Mouse (Mus musculus) neural tube, embryonic 14.5 days (tissue): Measurements from ENCODE around the gene Ikzf1. TPM values are rescaled to one million over a fixed set of nuclear protein-coding genes. Genes with fewer than 3 reads are reported as not detected.

Experiments
- ATAC-seq: fragments of 200-750 bp; cut with Nextera tagmentation; 2 replicates; pipeline ENCODE4 v1.8.0; 2017; ENCODE audit warnings: low read depth, mild to moderate bottlenecking, moderate TSS enrichment, moderate library complexity
- H3K27ac ChIP-seq: fragments of 300-500 bp; sonication (generic); 2 replicates; pipeline ENCODE4 v1.5.1; 2014; ENCODE audit warnings: low read depth, mild to moderate bottlenecking, control low read depth, low read length, moderate library complexity, mixed read lengths
- H3K27me3 ChIP-seq: fragments of 300-500 bp; sonication (generic); 2 replicates; pipeline ENCODE4 v1.6.1; 2014; ENCODE audit warnings: low read length; ENCODE audit not compliant: control insufficient read depth, insufficient read depth
- H3K36me3 ChIP-seq: fragments of 300-500 bp; sonication (generic); 2 replicates; pipeline ENCODE4 v1.6.1; 2014; ENCODE audit warnings: low read length, mixed read lengths; ENCODE audit not compliant: control insufficient read depth, insufficient read depth
- H3K4me1 ChIP-seq: fragments of 300-500 bp; sonication (generic); 2 replicates; pipeline ENCODE4 v1.6.1; 2014; ENCODE audit warnings: low read length; ENCODE audit not compliant: control insufficient read depth, insufficient read depth
- H3K4me2 ChIP-seq: fragments of 300-500 bp; sonication (generic); 2 replicates; pipeline ENCODE4 v1.6.1; 2014; ENCODE audit warnings: mild to moderate bottlenecking, low read depth, low read length, control low read depth
- H3K4me3 ChIP-seq: fragments of 300-500 bp; sonication (generic); 2 replicates; pipeline ENCODE4 v1.5.1; 2014; ENCODE audit warnings: low read depth, low read length, control low read depth, mixed read lengths
- H3K9ac ChIP-seq: fragments of 300-500 bp; sonication (generic); replicated peaks from 2 replicates; pipeline ENCODE4 v1.6.1; 2014; ENCODE audit warnings: low read depth, mild to moderate bottlenecking, control low read depth, low read length, mixed read lengths
- H3K9me3 ChIP-seq: fragments of 300-500 bp; sonication (generic); 2 replicates; pipeline ENCODE4 v1.6.1; 2016; ENCODE audit warnings: low read length; ENCODE audit not compliant: control insufficient read depth
- WGBS: fragments of 180-500 bp; shearing (Covaris S2); extraction: QIAGEN DNeasy Blood & Tissue Kit; methylation state at CpG from one replicate; pipeline ENCODE4 v1.1.7; 2014; 5-methylcytosine and 5-hydroxymethylcytosine counted together
- polyA plus RNA-seq: library from polyadenylated mRNA; unstranded; fragments of >200 nt; fragmentation: Nextera tagmentation; extraction: Ambion mirVana; gene quantifications from 2 replicates; pipeline ENCODE4 v1.2.1, GENCODE M21; 2014

Gene Ikzf1
- polyA plus RNA-seq, 1 experiment from 2014 or later, result 0.35 TPM

DNA sequence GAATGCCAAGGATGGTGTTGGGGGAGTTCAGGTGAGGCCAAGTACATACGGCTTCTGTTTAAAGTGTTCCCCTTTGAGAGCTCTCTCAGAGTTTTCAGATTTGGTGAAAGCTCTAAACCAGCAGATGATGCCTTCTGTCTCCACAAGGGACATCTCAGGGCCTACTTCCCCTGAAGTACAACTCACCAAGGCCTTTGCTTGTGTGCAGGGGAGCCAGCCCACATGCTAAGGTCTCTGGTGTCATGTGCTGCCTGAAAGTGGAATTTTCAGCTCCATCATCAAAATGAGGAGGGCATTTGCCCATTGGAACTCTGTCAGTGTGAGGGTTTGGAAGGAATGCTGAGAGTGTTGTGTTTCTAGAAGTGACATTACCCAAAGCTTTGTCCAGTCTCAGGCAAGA lies 80.6 kb downstream of the Ikzf1 start:
- Histone ChIP-seq H3K27ac (no peak overlapping the region), H3K9ac (no peak overlapping the region), H3K4me1 (no peaks in the 10 kb centered on the region), H3K9me3 (no peaks in the 10 kb centered on the region), H3K4me2 (no peak overlapping the region), H3K4me3 (no peak overlapping the region), H3K36me3 (no peaks in the 10 kb centered on the region), H3K27me3 (no peaks in the 10 kb centered on the region)
- 81% methylated on average over 1 of the region's 1 CpGs for WGBS
- ATAC-seq, result no peak

DNA sequence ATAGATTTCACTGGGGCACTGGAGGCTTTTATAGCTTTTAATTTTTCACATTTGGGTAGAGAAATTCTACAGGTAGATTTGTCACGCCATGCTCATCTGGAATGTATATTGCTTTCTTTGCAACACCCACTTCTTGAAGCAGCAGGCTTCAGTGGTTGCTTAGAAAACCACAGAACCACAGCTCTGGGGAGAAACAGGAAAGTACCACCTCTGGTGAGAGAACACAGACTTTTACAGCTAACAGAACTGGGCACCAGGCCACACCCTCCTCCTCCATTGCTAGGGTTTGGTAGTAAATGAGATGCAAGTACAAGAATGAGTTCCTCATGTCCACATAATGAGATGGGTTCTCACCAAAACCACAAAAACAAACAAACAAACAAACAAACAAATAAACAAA lies 81.3 kb downstream of the Ikzf1 start:
- Histone ChIP-seq H3K9me3 (no peaks in the 10 kb centered on the region), H3K9ac (no peak overlapping the region), H3K4me2 (no peak overlapping the region), H3K27ac (no peak overlapping the region), H3K4me1 (no peaks in the 10 kb centered on the region), H3K27me3 (no peaks in the 10 kb centered on the region), H3K36me3 (no peaks in the 10 kb centered on the region), H3K4me3 (no peak overlapping the region)
- ATAC-seq, result no peak
- 94% methylated on average over 1 of the region's 1 CpGs for WGBS

DNA sequence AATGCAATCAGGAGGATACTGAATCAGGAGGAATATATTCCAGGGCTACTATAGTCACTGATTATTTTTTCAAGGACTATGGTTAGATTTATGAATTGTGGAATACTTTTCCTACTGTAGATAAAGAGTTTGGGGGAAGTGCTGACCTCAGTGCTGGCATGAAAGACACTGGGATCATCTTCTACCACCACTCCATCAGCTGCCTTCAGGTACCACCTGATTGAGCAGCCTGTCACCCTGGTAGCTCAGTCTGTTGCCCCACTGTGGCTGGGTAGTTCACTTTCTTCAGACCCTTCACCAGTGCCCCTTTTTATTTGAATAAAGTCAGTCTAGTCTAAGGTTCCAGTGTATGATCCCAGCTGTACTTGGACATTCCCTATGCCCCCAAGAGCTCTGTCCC lies 81.9 kb downstream of the Ikzf1 start:
- no peak for ATAC-seq
- no peaks in the 10 kb centered on the region for H3K36me3 ChIP-seq

DNA sequence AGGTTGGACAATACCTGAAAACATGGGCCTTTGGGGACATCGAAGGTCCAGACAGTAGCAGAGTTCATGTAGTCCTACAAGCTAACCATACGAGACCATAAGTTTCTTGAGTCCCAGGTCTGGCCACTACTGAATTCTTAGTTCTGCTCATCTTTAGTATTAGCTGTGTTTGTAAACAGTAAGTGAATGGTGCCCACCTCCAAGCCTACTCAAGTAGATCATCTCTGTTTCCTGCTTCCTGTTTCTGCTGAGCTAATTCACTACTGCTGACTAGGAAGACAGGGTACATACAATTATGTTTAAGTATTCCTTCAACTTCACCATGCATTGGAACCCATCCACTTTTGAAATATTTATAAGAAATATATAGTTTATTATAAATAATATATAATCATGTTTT lies 83.3 kb downstream of the Ikzf1 start:
- no peak overlapping the region for H3K4me2 ChIP-seq
- H3K4me1 ChIP-seq, result no peaks in the 10 kb centered on the region
- WGBS, result 93% methylated on average over 2 of the region's 2 CpGs
- no peaks in the 10 kb centered on the region for H3K9me3 ChIP-seq
- no peak overlapping the region for H3K4me3 ChIP-seq
- H3K36me3 ChIP-seq, result no peaks in the 10 kb centered on the region
- no peak overlapping the region for H3K9ac ChIP-seq
- no peaks in the 10 kb centered on the region for H3K27me3 ChIP-seq
- ATAC-seq, result no peak
- H3K27ac ChIP-seq, result no peak overlapping the region

More for the DNA sequence above, 81.9 kb downstream of the Ikzf1 start:
- no peaks in the 10 kb centered on the region for H3K9me3 ChIP-seq
- no peaks in the 10 kb centered on the region for H3K27me3 ChIP-seq
- H3K4me3 ChIP-seq, result no peak overlapping the region
- no peak overlapping the region for H3K27ac ChIP-seq
- no peak overlapping the region for H3K4me2 ChIP-seq
- H3K4me1 ChIP-seq, result no peaks in the 10 kb centered on the region
- no peak overlapping the region for H3K9ac ChIP-seq

DNA sequence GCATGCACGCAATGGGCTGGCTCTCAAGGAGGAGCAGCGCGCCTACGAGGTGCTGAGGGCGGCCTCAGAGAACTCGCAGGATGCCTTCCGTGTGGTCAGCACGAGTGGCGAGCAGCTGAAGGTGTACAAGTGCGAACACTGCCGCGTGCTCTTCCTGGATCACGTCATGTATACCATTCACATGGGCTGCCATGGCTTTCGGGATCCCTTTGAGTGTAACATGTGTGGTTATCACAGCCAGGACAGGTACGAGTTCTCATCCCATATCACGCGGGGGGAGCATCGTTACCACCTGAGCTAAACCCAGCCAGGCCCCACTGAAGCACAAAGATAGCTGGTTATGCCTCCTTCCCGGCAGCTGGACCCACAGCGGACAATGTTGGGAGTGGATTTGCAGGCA lies 84.5 kb downstream of the Ikzf1 start:
- ATAC-seq, result no peak
- no peaks in the 10 kb centered on the region for H3K4me1 ChIP-seq
- WGBS, result 95% methylated on average over 20 of the region's 20 CpGs

DNA sequence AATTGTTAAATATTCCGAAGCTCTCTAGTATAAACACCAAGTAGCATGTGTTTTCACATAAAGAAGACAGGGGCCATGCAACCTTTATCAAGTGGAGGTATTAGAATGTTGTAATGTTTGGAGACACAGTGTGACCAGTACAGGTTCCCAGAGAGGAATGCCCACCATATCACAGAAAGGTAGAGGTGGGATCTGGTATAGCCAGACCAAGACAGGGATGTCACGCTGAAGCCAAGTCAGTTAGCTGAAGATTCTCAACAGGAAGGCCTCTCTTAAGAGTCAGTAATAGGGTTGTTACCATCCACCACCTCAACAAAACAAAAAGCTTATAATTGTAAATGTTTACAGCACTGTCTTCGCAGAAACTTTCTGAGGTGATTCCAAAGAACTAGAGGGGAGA lies 85.9 kb downstream of the Ikzf1 start:
- Histone ChIP-seq H3K4me3 (no peak overlapping the region), H3K36me3 (no peaks in the 10 kb centered on the region), H3K9ac (no peak overlapping the region), H3K4me1 (no peaks in the 10 kb centered on the region), H3K9me3 (no peaks in the 10 kb centered on the region), H3K4me2 (no peak overlapping the region), H3K27ac (no peak overlapping the region), H3K27me3 (no peaks in the 10 kb centered on the region)
- ATAC-seq, result no peak
- WGBS, result 77% methylated on average over 3 of the region's 3 CpGs

More for the DNA sequence above, 84.5 kb downstream of the Ikzf1 start:
- no peaks in the 10 kb centered on the region for H3K27me3 ChIP-seq
- no peak overlapping the region for H3K9ac ChIP-seq
- no peaks in the 10 kb centered on the region for H3K9me3 ChIP-seq
- H3K4me2 ChIP-seq, result no peak overlapping the region
- no peaks in the 10 kb centered on the region for H3K36me3 ChIP-seq
- no peak overlapping the region for H3K4me3 ChIP-seq
- H3K27ac ChIP-seq, result no peak overlapping the region

DNA sequence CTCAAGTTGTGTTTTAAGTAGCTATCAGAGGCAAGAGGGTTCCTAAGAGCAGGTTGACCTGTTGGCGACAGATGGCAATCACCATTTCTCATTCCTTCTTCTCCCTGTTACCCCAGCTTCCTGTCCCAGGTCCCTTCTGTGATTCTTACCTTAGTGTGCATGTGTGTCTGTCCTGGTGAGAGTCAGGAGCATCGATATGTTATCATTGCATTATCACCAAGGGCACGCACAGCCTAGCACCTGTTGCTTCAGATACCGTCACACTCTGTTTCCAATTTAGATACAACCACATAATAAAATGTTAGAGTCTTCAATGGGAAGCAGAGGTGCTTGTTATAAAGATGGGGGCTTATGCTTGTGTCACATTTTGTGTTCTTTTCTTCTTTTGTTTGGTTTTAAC lies 87.4 kb downstream of the Ikzf1 start:
- Histone ChIP-seq H3K4me2 (no peak overlapping the region), H3K9ac (no peak overlapping the region), H3K4me3 (no peak overlapping the region), H3K27ac (no peak overlapping the region), H3K9me3 (no peaks in the 10 kb centered on the region), H3K4me1 (no peaks in the 10 kb centered on the region), H3K27me3 (no peaks in the 10 kb centered on the region), H3K36me3 (no peaks in the 10 kb centered on the region)
- 96% methylated on average over 4 of the region's 4 CpGs for WGBS
- no peak for ATAC-seq

DNA sequence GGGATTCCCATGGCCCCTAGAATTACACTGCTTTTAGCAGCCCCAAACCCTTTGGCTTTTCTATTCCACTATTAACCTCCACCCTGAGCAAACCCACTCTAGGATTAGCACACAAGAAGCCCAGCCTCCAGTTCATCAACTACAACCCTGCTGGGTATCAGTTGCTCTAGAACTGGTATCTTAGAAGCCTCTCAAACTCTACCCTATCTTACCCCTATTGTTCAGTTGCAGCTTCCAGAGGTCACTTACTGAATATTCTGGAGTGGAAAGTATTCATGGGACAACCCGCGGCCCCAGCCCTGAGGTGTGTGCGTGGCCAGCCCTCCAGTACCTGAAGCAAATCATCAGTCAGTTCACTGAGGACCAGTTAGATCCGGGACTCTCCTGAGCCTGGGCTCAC lies 89.6 kb downstream of the Ikzf1 start:
- no peaks in the 10 kb centered on the region for H3K27me3 ChIP-seq
- no peaks in the 10 kb centered on the region for H3K4me1 ChIP-seq
- H3K4me2 ChIP-seq, result no peak overlapping the region
- WGBS, result 96% methylated on average over 4 of the region's 4 CpGs
- no peaks in the 10 kb centered on the region for H3K9me3 ChIP-seq
- H3K27ac ChIP-seq, result no peak overlapping the region
- H3K4me3 ChIP-seq, result no peak overlapping the region
- H3K36me3 ChIP-seq, result no peaks in the 10 kb centered on the region
- no peak for ATAC-seq
- H3K9ac ChIP-seq, result no peak overlapping the region

DNA sequence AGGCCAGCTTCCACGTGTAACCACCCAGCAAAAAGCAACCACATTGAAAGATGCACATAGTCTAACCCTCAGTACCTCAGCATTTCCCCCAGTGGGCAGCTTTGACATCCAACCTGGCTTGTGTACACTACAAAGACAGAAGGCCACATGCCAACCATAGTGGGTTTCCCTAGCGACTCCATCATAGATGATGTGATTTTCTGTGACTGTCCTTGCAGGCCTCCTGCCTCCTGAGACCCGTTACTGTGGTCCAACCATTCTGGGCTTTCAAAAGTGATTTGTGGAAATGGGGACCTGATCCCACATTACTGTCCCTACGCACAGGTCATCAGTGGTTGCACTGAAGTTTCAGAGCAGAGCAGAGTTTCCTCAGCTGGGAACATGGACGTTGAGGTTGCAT lies 90.1 kb downstream of the Ikzf1 start:
- WGBS, result 96% methylated on average over 5 of the region's 5 CpGs
- Histone ChIP-seq H3K36me3 (no peaks in the 10 kb centered on the region), H3K4me1 (no peaks in the 10 kb centered on the region), H3K27me3 (no peaks in the 10 kb centered on the region), H3K9ac (no peak overlapping the region), H3K4me3 (no peak overlapping the region), H3K9me3 (no peaks in the 10 kb centered on the region), H3K4me2 (no peak overlapping the region), H3K27ac (no peak overlapping the region)
- no peak for ATAC-seq
